Mouse (Mus musculus) lung, adult 2 months (tissue): ENCODE measurements around the gene Olfr819. TPM values are rescaled to one million over a fixed set of nuclear protein-coding genes. Genes with fewer than 3 reads are reported as not detected.
"Not testable (repeated sequence)": the region's sequence is repeated elsewhere in the genome, so short reads cannot be mapped to it uniquely, and the experiment has no call there.

Experiments
- DNase-seq: peaks from one replicate; pipeline ENCODE4 v3.0.0; 2022
- H3K4me1 ChIP-seq: fragments of 200-500 bp; 2 replicates; pipeline ENCODE4 v1.6.1; 2011; ENCODE audit warnings: low read length; ENCODE audit not compliant: control insufficient read depth, insufficient read depth
- H3K4me3 ChIP-seq: fragments of 200-500 bp; replicated peaks from 2 replicates; pipeline ENCODE3; 2011; ENCODE audit warnings: low read depth, mild to moderate bottlenecking, control low read depth, low read length; ENCODE audit errors: extremely low read depth
- CTCF ChIP-seq: fragments of 200-500 bp; IDR thresholded peaks from 2 replicates; pipeline ENCODE4 v1.5.1; 2011; ENCODE audit warnings: mild to moderate bottlenecking, low read length, control low read depth; ENCODE audit not compliant: insufficient read depth
- POLR2A ChIP-seq: fragments of 200-500 bp; IDR thresholded peaks from 2 replicates; pipeline ENCODE4 v1.6.1; 2011; ENCODE audit warnings: low read depth, mild to moderate bottlenecking, control low read depth, low read length, borderline replicate concordance; ENCODE audit errors: extremely low read depth
- WGBS: fragments of 180-500 bp; shearing (Covaris S2); methylation state at CpG from one replicate; pipeline ENCODE4 v1.1.7; 2018; 5-methylcytosine and 5-hydroxymethylcytosine counted together
- polyA plus RNA-seq: library from polyadenylated mRNA; depleted of rRNA; stranded (reverse); fragments of >200 nt; gene quantifications from 2 replicates; pipeline ENCODE4 v1.2.3, GENCODE M21; 2012; rRNA removed

Olfr819 gene
- polyA plus RNA-seq, result not detected in 2 replicates

GRCm38 (mm10) chr10:129967166-129967565 is at the start of gene Olfr819:
Olfr819 (minus strand) TSS chr10:129967266.
- H3K4me3 ChIP-seq, DNase-seq, H3K4me1 ChIP-seq: not testable (repeated sequence)
- WGBS, result 65% methylated on average over 2 of the region's 2 CpGs

- H3K4me3 ChIP-seq, result no peak within 1 kb of the TSS
- TF ChIP-seq CTCF (no peak), POLR2A (no peak)
- DNase-seq, result no peak
- no peaks in the 10 kb centered on the region for H3K4me1 ChIP-seq
These were observed 45.3 kb upstream of the Olfr819 start, which contains the start of gene Olfr820 for GRCm38 (mm10) chr10:130012321-130012720. Olfr820 (plus strand) TSS chr10:130012621.

- not testable (repeated sequence) for DNase-seq, H3K4me3 ChIP-seq, H3K4me1 ChIP-seq
- WGBS, result 87% methylated on average over 4 of the region's 4 CpGs
These were observed 38.3 kb upstream of the Olfr819 start for GRCm38 (mm10) chr10:130005366-130005765.

GRCm38 (mm10) chr10:130004104-130004503 is 37.0 kb upstream of the Olfr819 start:
- H3K4me1 ChIP-seq, H3K4me3 ChIP-seq, DNase-seq: not testable (repeated sequence)
- 83% methylated on average over 4 of the region's 4 CpGs for WGBS

- not testable (repeated sequence) for H3K4me3 ChIP-seq
- no CpG with 5 or more reads among the region's 1 CpGs for WGBS
These were observed 17.9 kb upstream of the Olfr819 start, which contains the start of gene Gm10310 for GRCm38 (mm10) chr10:129984962-129985361. Gm10310 (minus strand) TSS chr10:129985062.

GRCm38 (mm10) chr10:129981867-129982266 is 14.8 kb upstream of the Olfr819 start:
- no CpG with 5 or more reads among the region's 3 CpGs for WGBS
- not testable (repeated sequence) for H3K4me3 ChIP-seq, DNase-seq, H3K4me1 ChIP-seq

More at GRCm38 (mm10) chr10:129984962-129985361, 17.9 kb upstream of the Olfr819 start, which contains the start of gene Gm10310:
- not testable (repeated sequence) for H3K4me1 ChIP-seq, DNase-seq

- H3K4me1 ChIP-seq, H3K4me3 ChIP-seq, DNase-seq: not testable (repeated sequence)
- WGBS, result no CpG with 5 or more reads among the region's 2 CpGs
These were observed 9.0 kb upstream of the Olfr819 start, which contains the start of gene Olfr247 for GRCm38 (mm10) chr10:129976040-129976439. Olfr247 (minus strand) TSS chr10:129976140.

- H3K4me3 ChIP-seq, DNase-seq, H3K4me1 ChIP-seq: not testable (repeated sequence)
- WGBS, result no CpG with 5 or more reads among the region's 3 CpGs
These were observed 5.9 kb upstream of the Olfr819 start for GRCm38 (mm10) chr10:129972994-129973393.

- not testable (repeated sequence) for H3K4me1 ChIP-seq, DNase-seq, H3K4me3 ChIP-seq
- WGBS, result 85% methylated on average over 2 of the region's 3 CpGs
These were observed 834 bp downstream of the Olfr819 start for GRCm38 (mm10) chr10:129966232-129966631.

GRCm38 (mm10) chr10:129949000-129949399 is 18.1 kb downstream of the Olfr819 start, which contains the start of gene Olfr818:
Olfr818 (minus strand) TSS chr10:129949100.
- no peaks in the 10 kb centered on the region for H3K4me1 ChIP-seq
- 90% methylated on average over 2 of the region's 2 CpGs for WGBS
- TF ChIP-seq CTCF (no peak), POLR2A (no peak)
- no peak within 1 kb of the TSS for H3K4me3 ChIP-seq
- no peak for DNase-seq

- TF ChIP-seq CTCF (no peak), POLR2A (no peak)
- WGBS, result 40% methylated on average over 1 of the region's 1 CpGs
- Histone ChIP-seq H3K4me3 (no peak within 1 kb of the TSS), H3K4me1 (no peaks in the 10 kb centered on the region)
- no peak for DNase-seq
These were observed 51.6 kb downstream of the Olfr819 start, which contains the start of gene Olfr816 for GRCm38 (mm10) chr10:129915497-129915896. Olfr816 (minus strand) TSS chr10:129915597.

Other genes with a start within 250 kb of the Olfr819 start
- not detected in 2 replicates for gene Olfr805, start 237.9 kb downstream of the Olfr819 start, polyA plus RNA-seq
- gene Olfr806, start 225.3 kb downstream of the Olfr819 start, polyA plus RNA-seq, result not detected in 2 replicates
- gene Olfr807, start 209.5 kb downstream of the Olfr819 start, polyA plus RNA-seq, result not detected in 2 replicates
- not detected in 2 replicates for gene Olfr808, start 201.8 kb downstream of the Olfr819 start, polyA plus RNA-seq
- gene Olfr809, start 192.6 kb downstream of the Olfr819 start, polyA plus RNA-seq, result not detected in 2 replicates
- not detected in 2 replicates for gene Olfr810, start 172.3 kb downstream of the Olfr819 start, polyA plus RNA-seq
- not detected in 2 replicates for gene Olfr811, start 162.9 kb downstream of the Olfr819 start, polyA plus RNA-seq
- not detected in 2 replicates for gene Olfr812, start 121.2 kb downstream of the Olfr819 start, polyA plus RNA-seq
- not detected in 2 replicates for gene Olfr813, start 111.9 kb downstream of the Olfr819 start, polyA plus RNA-seq
- gene Olfr814, start 87.4 kb downstream of the Olfr819 start, polyA plus RNA-seq, result not detected in 2 replicates
- not detected in 2 replicates for gene Olfr815, start 61.4 kb downstream of the Olfr819 start, polyA plus RNA-seq
- not detected in 2 replicates for gene Olfr816, start 51.7 kb downstream of the Olfr819 start, polyA plus RNA-seq
- gene Olfr818, start 18.2 kb downstream of the Olfr819 start, polyA plus RNA-seq, result not detected in 2 replicates
- gene Olfr247, start 8.9 kb upstream of the Olfr819 start, polyA plus RNA-seq, result not detected in 2 replicates
- gene Gm10310, start 17.8 kb upstream of the Olfr819 start, polyA plus RNA-seq, result not detected in 2 replicates
- not detected in 2 replicates for gene Olfr820, start 45.4 kb upstream of the Olfr819 start, polyA plus RNA-seq
- gene Olfr821, start 63.1 kb upstream of the Olfr819 start, polyA plus RNA-seq, result not detected in 2 replicates
- gene Olfr822, start 103.9 kb upstream of the Olfr819 start, polyA plus RNA-seq, result not detected in 2 replicates
- gene Olfr823, start 148.1 kb upstream of the Olfr819 start, polyA plus RNA-seq, result not detected in 2 replicates
- not detected in 2 replicates for gene Olfr824, start 162.7 kb upstream of the Olfr819 start, polyA plus RNA-seq
- gene Olfr825, start 199.5 kb upstream of the Olfr819 start, polyA plus RNA-seq, result not detected in 2 replicates
- not detected in 2 replicates for gene Olfr826, start 216.9 kb upstream of the Olfr819 start, polyA plus RNA-seq
- not detected in 2 replicates for gene Olfr827, start 247.1 kb upstream of the Olfr819 start, polyA plus RNA-seq